Mouse (Mus musculus) olfactory bulb, adult 2 months (tissue): ENCODE data around the gene Gm8369.

Experiments used
- CTCF ChIP-seq: fragments of 200-500 bp; IDR thresholded peaks from 2 replicates; pipeline ENCODE4 v1.5.1; 2012; ENCODE audit warnings: low read depth, mild to moderate bottlenecking, low read length, moderate library complexity; ENCODE audit not compliant: insufficient read depth
- POLR2A ChIP-seq: fragments of 200-500 bp; IDR thresholded peaks from 2 replicates; pipeline ENCODE4 v1.6.1; 2012; ENCODE audit warnings: mild to moderate bottlenecking, low read depth, low read length, moderate library complexity; ENCODE audit not compliant: insufficient read depth

DNA sequence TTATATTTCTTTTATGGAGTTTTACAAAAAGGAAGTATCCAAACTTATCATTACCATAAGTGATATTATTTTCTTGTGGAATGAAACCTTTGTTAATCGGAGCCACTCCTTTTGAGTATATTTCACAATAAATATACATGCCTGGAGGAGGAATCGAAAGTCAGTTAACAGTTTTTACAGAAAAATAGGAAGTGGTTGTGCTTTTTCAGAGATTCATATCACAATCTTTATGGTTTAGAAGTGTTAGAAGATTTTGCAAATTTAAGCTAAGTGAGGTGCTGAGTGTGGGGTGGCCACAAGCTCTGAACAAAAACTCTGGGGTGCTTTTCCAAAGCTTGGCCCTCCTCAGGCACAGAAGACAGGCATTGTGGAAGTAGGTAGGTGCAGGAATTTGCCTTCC, 38.5 kb upstream of the Gm8369 start:
- TF ChIP-seq CTCF: no peak
- TF ChIP-seq POLR2A: no peak
